Mouse (Mus musculus): ENCODE measurements at regions not wholly inside any gene's neighbourhood (a gene's known extent, or its start where the extent isn't known, plus 50 kb on each side); places are given as distances from the start of the nearest gene placed in this dataset.

- TF ChIP-seq CTCF (IDR thresholded peaks at IDR 0.05; ENCODE audit: extremely low read depth, insufficient read length, insufficient replicate concordance, low read depth, low read length) = no peak
- TF ChIP-seq POLR2A (IDR thresholded peaks at IDR 0.05; ENCODE audit: low read depth, low read length) = no peak
- peak overlapping the region; percentile 62; the same call in 1 of the 2 replicates for H3K27ac ChIP-seq (ENCODE audit: insufficient read depth, low read depth, low read length)
- no peak overlapping the region for H3K4me3 ChIP-seq (ENCODE audit: low read depth, low read length)
- no peaks in the 10 kb centered on the region for H3K4me1 ChIP-seq (ENCODE audit: control insufficient read depth, insufficient read depth, insufficient read length, low read length)
- no peaks in the 10 kb centered on the region for H3K27me3 ChIP-seq (ENCODE audit: control insufficient read depth, insufficient read depth, low read length)
- no peaks in the 10 kb centered on the region for H3K36me3 ChIP-seq (ENCODE audit: control insufficient read depth, insufficient read depth, low read length)
- 76% methylated on average over 6 of the region's 6 CpGs for WGBS
These were observed 98.7 kb downstream of the Trib2 start for GRCm38 (mm10) chr12:15717989-15718388.

GRCm38 (mm10) chr12:15717342-15717741 lies 99.4 kb downstream of the Trib2 start:
- WGBS = 69% methylated on average over 3 of the region's 3 CpGs
- TF ChIP-seq CTCF (IDR thresholded peaks at IDR 0.05; ENCODE audit: extremely low read depth, insufficient read length, insufficient replicate concordance, low read depth, low read length) = no peak
- no peak overlapping the region for H3K4me3 ChIP-seq (ENCODE audit: low read depth, low read length)
- no peaks in the 10 kb centered on the region for H3K4me1 ChIP-seq (ENCODE audit: control insufficient read depth, insufficient read depth, insufficient read length, low read length)
- no peak overlapping the region for H3K27ac ChIP-seq (ENCODE audit: insufficient read depth, low read depth, low read length)
- no peaks in the 10 kb centered on the region for H3K27me3 ChIP-seq (ENCODE audit: control insufficient read depth, insufficient read depth, low read length)
- no peaks in the 10 kb centered on the region for H3K36me3 ChIP-seq (ENCODE audit: control insufficient read depth, insufficient read depth, low read length)

- H3K36me3 ChIP-seq (ENCODE audit: control insufficient read depth, insufficient read depth, low read length) = no peaks in the 10 kb centered on the region
- TF ChIP-seq POLR2A (IDR thresholded peaks at IDR 0.05; ENCODE audit: low read depth, low read length) (no peak), CTCF (IDR thresholded peaks at IDR 0.05; ENCODE audit: extremely low read depth, insufficient read length, insufficient replicate concordance, low read depth, low read length) (no peak)
- no peak overlapping the region for H3K4me3 ChIP-seq (ENCODE audit: low read depth, low read length)
These were observed 103.1 kb downstream of the Trib2 start for GRCm38 (mm10) chr12:15713623-15714022.

GRCm38 (mm10) chr12:15707570-15708095 lies 109.1 kb downstream of the Trib2 start:
- no peak overlapping the region for H3K4me3 ChIP-seq (ENCODE audit: low read depth, low read length)
- H3K27ac ChIP-seq (ENCODE audit: insufficient read depth, low read depth, low read length) = no peak overlapping the region
- TF ChIP-seq CTCF (IDR thresholded peaks at IDR 0.05; ENCODE audit: extremely low read depth, insufficient read length, insufficient replicate concordance, low read depth, low read length) = no peak
- no peak for TF ChIP-seq POLR2A (IDR thresholded peaks at IDR 0.05; ENCODE audit: low read depth, low read length)
- no peaks in the 10 kb centered on the region for H3K4me1 ChIP-seq (ENCODE audit: control insufficient read depth, insufficient read depth, insufficient read length, low read length)
- H3K36me3 ChIP-seq (ENCODE audit: control insufficient read depth, insufficient read depth, low read length) = no peaks in the 10 kb centered on the region
- WGBS = 63% methylated on average over 6 of the region's 6 CpGs
- no peaks in the 10 kb centered on the region for H3K27me3 ChIP-seq (ENCODE audit: control insufficient read depth, insufficient read depth, low read length)

More at GRCm38 (mm10) chr12:15713623-15714022, 103.1 kb downstream of the Trib2 start:
- H3K27ac ChIP-seq (ENCODE audit: insufficient read depth, low read depth, low read length) = no peak overlapping the region
- no peaks in the 10 kb centered on the region for H3K27me3 ChIP-seq (ENCODE audit: control insufficient read depth, insufficient read depth, low read length)
- no peaks in the 10 kb centered on the region for H3K4me1 ChIP-seq (ENCODE audit: control insufficient read depth, insufficient read depth, insufficient read length, low read length)
- WGBS = 91% methylated on average over 2 of the region's 2 CpGs

GRCm38 (mm10) chr12:15704412-15704811 lies 112.3 kb downstream of the Trib2 start:
- Histone ChIP-seq H3K4me1 (ENCODE audit: control insufficient read depth, insufficient read depth, insufficient read length, low read length) (no peaks in the 10 kb centered on the region), H3K27ac (ENCODE audit: insufficient read depth, low read depth, low read length) (0 out of 2 replicates have a peak overlapping the region, but pooled peaks have one; percentile 18), H3K36me3 (ENCODE audit: control insufficient read depth, insufficient read depth, low read length) (no peaks in the 10 kb centered on the region), H3K4me3 (ENCODE audit: low read depth, low read length) (no peak overlapping the region), H3K27me3 (ENCODE audit: control insufficient read depth, insufficient read depth, low read length) (no peaks in the 10 kb centered on the region)
- 45% methylated on average over 5 of the region's 5 CpGs for WGBS
- TF ChIP-seq POLR2A (IDR thresholded peaks at IDR 0.05; ENCODE audit: low read depth, low read length) (no peak), CTCF (IDR thresholded peaks at IDR 0.05; ENCODE audit: extremely low read depth, insufficient read length, insufficient replicate concordance, low read depth, low read length) (no peak)

- WGBS = 90% methylated on average over 1 of the region's 1 CpGs
- Histone ChIP-seq H3K36me3 (ENCODE audit: control insufficient read depth, insufficient read depth, low read length) (no peaks in the 10 kb centered on the region), H3K4me3 (ENCODE audit: low read depth, low read length) (no peak overlapping the region), H3K4me1 (ENCODE audit: control insufficient read depth, insufficient read depth, insufficient read length, low read length) (no peaks in the 10 kb centered on the region), H3K27me3 (ENCODE audit: control insufficient read depth, insufficient read depth, low read length) (no peaks in the 10 kb centered on the region), H3K27ac (ENCODE audit: insufficient read depth, low read depth, low read length) (no peak overlapping the region)
- TF ChIP-seq CTCF (IDR thresholded peaks at IDR 0.05; ENCODE audit: extremely low read depth, insufficient read length, insufficient replicate concordance, low read depth, low read length) (no peak), POLR2A (IDR thresholded peaks at IDR 0.05; ENCODE audit: low read depth, low read length) (no peak)
These were observed 114.6 kb downstream of the Trib2 start for GRCm38 (mm10) chr12:15702137-15702536.

GRCm38 (mm10) chr12:15698829-15699228 lies 117.9 kb downstream of the Trib2 start:
- Histone ChIP-seq H3K36me3 (ENCODE audit: control insufficient read depth, insufficient read depth, low read length) (no peaks in the 10 kb centered on the region), H3K4me3 (ENCODE audit: low read depth, low read length) (no peak overlapping the region), H3K4me1 (ENCODE audit: control insufficient read depth, insufficient read depth, insufficient read length, low read length) (no peaks in the 10 kb centered on the region), H3K27me3 (ENCODE audit: control insufficient read depth, insufficient read depth, low read length) (no peaks in the 10 kb centered on the region), H3K27ac (ENCODE audit: insufficient read depth, low read depth, low read length) (no peak overlapping the region)
- 8% methylated on average over 4 of the region's 4 CpGs for WGBS
- TF ChIP-seq POLR2A (IDR thresholded peaks at IDR 0.05; ENCODE audit: low read depth, low read length) (no peak), CTCF (IDR thresholded peaks at IDR 0.05; ENCODE audit: extremely low read depth, insufficient read length, insufficient replicate concordance, low read depth, low read length) (no peak)
